Mouse (Mus musculus) ZHBTc4 (cell line): ENCODE measurements around the gene Gm10643.

Experiments
- DNase-seq: peaks from one replicate; pipeline ENCODE4 v3.0.0-alpha.2; 2011; ENCODE audit warnings: low read depth, low spot score

Gene Gm10643

DNA sequence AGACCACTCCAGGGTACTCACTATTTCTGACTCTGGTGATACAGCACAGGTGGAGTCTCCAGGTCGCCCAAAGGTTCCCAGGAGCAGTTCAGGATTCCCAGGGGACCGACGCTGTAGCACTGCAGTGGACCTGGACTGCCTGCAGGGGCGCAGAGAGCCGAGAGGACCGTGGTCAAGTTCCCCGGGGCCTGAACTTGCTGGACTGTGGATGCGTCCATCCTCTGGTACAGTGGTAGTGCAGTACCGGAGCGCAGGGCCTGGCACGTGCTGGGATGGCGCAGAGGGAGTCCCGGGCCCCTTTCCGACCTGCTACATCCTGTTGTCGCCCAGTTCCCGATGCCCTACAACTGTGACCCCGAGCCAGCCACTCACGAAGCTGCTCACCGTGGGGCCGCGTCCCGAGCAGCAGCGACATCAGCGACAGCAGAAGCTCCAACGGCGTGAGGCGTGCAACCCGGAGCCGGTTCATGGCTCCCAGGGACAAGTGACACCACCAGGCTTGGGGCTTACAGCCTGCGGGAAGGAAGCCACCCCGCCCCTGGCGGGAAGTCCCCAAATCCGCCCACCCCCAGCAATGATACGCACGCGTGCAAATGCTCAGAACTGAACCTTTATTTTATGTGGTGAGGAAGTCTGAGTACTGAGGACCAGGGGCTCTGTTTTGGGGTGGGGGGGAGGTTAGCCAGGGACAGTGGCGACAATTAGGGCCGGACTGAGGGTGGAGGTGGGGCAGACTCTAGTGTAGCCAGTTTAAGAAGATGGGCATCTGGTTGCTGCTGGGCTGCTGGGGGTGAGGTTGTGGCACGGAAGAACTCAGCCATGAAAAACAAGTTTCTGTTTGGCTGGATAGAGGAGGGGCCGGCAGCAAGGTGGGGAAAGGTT lies 22.6 kb downstream of the Gm10643 start, which contains the start of gene Il27ra:
Il27ra (minus strand) TSS at position 524 of the 882 bp plus-strand sequence.
- DNase-seq, result peak; percentile 59

DNA sequence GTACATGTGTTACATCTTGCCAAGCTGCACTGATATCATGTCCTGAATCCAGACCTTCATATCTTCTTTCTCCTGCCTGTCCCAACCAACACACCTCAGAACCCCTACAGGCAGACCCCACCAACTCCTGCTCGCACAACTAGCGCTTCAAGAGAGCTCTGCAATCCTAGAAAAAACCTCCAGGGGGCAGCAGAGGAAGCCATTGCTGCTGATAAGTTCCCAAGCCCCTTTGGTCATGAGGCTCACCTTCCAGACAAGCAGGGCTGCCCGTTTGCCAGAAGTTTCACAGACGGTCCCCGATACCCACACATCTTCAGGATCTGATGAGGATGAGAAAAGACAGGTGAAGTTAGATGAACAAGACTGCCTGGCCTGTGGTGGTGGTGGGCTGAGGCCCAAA lies 25.9 kb downstream of the Gm10643 start:
- DNase-seq, result peak; percentile 90

DNA sequence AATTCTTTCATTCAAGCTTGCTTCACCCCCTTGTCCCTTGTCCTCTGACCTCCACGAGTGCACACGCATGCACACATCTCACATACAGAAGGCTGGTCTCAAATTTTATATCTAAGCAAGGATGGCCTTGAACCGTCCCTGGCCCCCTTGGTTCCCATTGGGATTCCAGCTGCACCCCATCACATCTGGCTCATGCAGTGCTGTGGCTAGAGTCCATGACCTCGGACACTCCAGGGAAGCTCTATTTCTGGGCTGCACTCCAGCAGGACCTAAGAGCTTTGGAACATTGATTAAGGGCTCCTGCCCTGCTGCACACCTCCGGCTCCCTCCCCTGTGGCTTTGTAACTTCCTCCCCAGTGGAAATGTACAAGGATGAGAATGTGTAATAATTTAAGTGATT lies 26.9 kb downstream of the Gm10643 start:
- no peak for DNase-seq

DNA sequence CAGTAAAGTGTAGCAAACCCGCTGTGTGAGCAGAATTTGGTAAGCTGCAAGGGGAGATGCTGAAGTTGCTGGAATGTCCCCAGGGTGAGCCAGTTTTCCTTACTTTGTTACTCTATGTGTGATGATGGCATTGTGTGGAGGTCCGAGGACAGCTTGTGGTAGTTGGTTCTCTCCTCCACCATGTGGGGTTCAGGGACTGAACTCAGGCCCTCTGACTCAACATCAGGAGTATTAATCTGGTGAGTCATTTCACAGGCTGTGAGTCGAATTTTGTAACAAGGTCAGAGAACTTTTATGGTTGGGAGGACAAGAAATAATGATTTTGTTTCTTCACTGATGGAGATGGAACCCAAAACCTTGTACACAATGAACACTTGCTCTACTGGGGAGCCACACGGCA lies 32.2 kb downstream of the Gm10643 start:
- DNase-seq, result no peak

DNA sequence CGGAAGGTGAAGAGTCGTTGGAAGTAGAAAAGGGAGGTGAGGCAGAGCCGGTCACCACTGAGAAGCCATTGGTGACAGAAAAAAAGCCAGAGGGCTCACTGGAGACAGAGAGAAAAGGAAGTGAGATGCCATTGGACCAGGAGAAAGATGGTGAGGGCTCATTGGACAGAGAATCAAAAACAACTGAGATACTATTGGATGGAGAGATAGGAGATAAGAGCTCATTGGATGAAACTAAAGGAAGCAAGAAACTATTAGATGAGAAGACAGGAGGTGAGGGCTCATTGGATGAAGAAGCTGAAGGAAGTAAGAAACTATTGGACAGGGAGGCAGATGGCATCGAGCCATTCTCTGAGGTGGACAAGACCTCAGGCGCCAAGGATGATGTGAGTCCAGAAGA lies 35.7 kb downstream of the Gm10643 start:
- DNase-seq, result peak; percentile 53

DNA sequence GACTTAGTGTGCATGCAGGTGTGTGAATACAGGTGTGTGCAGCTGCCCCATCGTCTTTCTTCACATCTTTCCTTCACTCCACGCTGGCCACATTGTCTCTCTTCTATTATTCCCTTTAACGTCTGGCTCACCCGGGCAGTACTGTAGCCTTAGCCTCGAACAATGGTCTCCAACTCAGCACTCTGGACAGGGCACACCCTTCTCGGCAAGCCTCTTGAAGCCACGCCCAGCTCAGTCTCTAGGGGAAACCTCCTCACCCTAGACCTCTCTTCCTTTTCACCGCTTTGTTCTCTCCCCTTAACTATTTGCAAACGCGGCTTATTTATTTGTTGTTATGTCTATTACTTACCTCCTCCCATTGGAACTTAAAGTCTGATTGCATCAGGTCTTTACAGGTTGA lies 37.5 kb downstream of the Gm10643 start:
- peak; percentile 82 for DNase-seq

DNA sequence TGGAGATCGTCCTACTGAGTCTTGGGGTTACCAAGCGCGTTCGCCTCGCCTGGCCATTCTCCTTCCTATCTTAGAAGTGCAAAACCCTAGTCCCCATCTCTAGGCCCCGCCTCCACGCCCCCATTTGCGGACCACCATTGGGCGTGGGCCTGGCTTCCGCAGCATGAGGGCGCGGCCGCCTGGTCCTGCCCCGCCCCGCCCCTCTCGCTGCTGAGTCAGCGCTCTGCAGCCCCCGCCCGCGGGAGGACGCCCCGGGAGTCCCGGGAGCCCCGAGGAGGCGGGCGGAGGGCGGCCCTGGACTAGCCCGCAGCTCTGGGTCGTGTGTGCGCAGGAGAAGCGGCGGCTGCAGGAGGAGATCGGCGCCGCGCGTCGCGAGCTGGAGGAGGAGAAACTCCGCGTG lies 39.1 kb downstream of the Gm10643 start:
- peak; percentile 74 for DNase-seq

DNA sequence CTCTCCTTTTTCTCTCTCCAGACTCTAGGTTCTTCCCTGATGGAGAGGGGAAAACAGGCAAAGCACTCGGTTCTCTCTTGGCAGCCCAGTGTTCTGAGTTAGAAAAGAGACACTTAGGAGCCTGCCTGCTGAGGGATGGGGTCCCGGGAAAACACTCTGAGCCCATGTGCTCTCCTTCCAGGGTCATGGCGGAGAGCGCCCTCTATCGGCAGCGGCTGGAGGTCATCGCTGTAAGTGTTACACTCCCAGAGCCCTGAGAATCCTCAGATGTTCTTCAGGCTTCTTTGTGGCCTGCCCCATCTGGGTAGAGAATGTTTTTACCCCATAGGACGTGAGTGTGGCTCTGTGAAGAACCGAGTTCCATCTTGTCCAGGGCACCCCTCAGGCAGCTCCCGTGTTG lies 40.8 kb downstream of the Gm10643 start:
- DNase-seq, result peak; percentile 90

DNA sequence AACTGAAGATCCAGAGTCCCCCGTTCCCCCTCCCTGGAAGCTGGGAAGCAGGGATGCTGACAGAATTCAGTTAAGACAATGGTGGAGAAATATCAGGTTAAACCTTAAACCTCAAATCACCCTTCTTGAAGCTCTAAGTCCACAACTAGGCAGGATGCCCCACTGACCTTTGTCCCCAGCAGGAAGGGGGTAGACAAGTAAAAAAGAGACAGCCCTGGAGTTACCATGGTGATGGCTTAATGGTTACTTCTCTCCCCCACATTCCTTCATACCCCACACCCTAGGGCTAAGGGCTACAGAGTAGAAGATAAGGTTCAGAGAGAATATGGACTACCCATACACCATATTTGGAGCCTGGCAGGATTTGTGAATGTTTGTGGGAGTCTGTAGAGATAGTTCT lies 41.3 kb downstream of the Gm10643 start:
- no peak for DNase-seq

DNA sequence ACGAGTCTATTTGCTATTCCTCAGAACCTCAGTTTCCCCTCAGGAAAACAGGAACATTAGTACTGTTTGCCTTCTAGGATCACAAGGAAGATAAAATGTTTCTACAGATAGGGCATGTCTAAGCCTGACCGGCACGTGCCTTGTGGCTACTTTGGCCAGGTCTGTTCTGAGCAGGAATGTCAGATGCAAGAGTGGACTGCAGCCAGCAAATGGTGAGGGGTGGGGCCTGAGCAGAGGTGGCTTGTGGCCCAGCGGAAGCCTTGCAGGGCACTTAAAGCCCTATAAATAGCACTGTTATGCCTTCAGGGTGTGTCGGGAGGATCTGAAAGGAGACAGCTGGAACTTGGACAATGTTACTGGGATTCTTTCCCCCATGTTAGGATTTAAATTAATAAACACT lies 41.9 kb downstream of the Gm10643 start:
- no peak for DNase-seq

DNA sequence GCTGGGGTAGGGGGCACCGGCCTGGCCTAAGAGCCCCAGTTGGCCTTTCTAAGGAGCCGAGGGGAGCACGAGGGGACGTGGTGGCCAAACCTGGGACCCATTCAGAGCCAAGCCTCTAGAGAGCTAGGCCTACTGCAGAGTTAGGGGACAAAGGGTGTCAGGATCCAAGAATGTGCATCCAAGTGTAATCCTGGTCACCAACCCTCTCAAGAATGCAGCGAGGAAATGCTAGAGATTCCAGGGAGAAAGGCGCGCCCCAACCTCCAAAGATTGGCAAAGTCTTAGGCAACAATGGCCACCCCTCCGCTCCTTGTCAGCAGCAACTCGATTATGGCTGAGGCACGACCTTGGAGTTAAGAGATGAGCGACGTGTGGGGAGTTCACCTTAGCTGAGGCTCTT lies 43.4 kb downstream of the Gm10643 start:
- DNase-seq, result peak; percentile 91

DNA sequence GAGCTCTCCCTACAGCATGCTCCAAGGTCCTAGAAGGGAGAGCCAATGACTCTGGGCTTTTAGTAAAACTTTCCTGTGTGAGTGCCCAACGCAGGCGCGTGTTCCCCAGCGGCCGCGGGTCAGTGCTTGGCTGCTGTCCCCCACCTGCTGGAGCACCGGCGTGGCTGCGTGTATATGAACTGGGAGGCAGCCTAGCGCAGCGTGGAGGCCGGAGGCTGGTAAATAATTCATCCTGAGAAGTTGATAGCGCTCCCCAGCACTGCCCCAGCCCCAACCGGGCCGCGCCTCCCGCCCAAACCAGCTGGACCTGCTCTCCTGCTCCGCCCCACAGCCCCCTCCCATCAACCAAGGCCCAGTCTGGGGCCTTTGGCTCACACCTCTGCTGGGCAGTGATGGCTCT lies 43.8 kb downstream of the Gm10643 start, which contains the start of gene Palm3:
Palm3 (plus strand) TSS at position 376 of the 400 bp plus-strand sequence.
- DNase-seq, result peak; percentile 60

DNA sequence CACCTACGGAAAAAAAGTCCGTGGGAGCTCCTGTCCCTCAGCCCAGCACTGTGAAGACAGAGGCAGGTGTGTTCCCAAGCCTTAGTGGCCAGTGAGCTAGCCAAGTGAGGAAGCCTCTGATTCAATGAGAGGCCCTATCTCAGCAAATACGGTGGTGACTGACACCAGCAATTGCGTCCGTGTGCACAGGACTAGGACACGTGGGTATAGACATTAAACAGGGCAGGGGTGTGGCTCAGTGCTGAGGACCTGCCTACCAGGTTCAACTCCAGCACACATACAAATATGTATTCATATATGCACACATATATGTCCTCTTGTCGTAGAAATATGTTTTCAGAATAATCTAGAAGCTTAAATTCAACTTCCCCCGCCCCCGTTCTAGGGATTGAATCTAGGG lies 45.2 kb downstream of the Gm10643 start:
- no peak for DNase-seq

DNA sequence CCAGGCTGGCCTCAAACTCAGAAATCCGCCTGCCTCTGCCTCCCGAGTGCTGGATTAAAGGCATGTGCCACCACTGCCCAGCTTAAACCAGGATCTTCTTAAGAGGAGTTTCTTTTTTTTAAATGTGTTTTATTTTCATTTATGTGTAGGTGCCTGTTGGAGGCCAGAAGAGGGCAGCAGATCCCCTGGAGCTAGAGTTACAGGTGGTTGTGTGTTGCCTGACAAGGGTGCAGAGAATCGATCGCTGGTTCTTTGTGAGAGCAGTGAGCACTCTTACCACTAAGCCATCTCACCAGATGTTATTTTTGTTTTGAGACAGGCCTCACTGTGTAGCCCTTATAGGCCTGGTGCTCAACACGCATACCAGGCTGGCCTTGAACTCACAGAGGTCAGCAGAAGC lies 49.1 kb downstream of the Gm10643 start:
- peak; percentile 39 for DNase-seq
